22 mouse cellular contexts compared by ENCODE assay signal in genomic region chr1:182369435-182369834, GRCm38 (mm10). TPM values are rescaled to one million over a fixed set of nuclear protein-coding genes. Genes with fewer than 3 reads are reported as not detected.
DNase-seq lines count a peak whose midpoint lies in the region; ATAC-seq and TF ChIP-seq lines count a peak whose summit lies in the region.
"Had no signal": no experiment of that assay in that cellular context is flagged by ENCODE, and none has a peak within 500 bp of the region (broad histone marks: within the 10 kb centered on the region; RNA-seq: fewer than 3 reads in every experiment).

No protein-coding gene starts in this region.

- TF ChIP-seq EP300 in lung, postnatal 0 days (IDR thresholded peaks at IDR 0.05), result no peak

- no peak overlapping the region for H3K9ac ChIP-seq in lung, postnatal 0 days (replicated peaks; ENCODE audit: low read depth)
- H3K9ac ChIP-seq: heart, embryonic 15.5 days; liver, embryonic 14.5 days; midbrain, embryonic 12.5 days; neural tube, embryonic 15.5 days had no signal

- no peaks in the 10 kb centered on the region for H3K9me3 ChIP-seq in lung, postnatal 0 days (ENCODE audit: low read length)
- H3K9me3 ChIP-seq: heart, embryonic 15.5 days; midbrain, embryonic 12.5 days; neural tube, embryonic 15.5 days had no signal

- no peaks in the 10 kb centered on the region for H3K79me2 ChIP-seq in macrophage (ENCODE audit: inconsistent target)

- H3K4me3 ChIP-seq in lung, postnatal 0 days (ENCODE audit: low read depth, low read length), result no peak overlapping the region
- H3K4me3 ChIP-seq in macrophage (ENCODE audit: inconsistent target), result no peak overlapping the region
- H3K4me3 ChIP-seq: heart, embryonic 15.5 days; midbrain, embryonic 12.5 days; neural tube, embryonic 15.5 days had no signal

- peak; percentile 49 for DNase-seq in lung, postnatal 0 days (ENCODE audit: low spot score)
- no peak for DNase-seq in lung, postnatal 25 days (ENCODE audit: low spot score)
- peak; percentile 70 for DNase-seq in NIH3T3 (ENCODE audit: low read depth)
- DNase-seq in urinary bladder, postnatal 25 days (ENCODE audit: low spot score), result no peak
- DNase-seq in frontal cortex, postnatal 36 days (ENCODE audit: low spot score in 2 of 2), result no peak
- DNase-seq: cerebellum, adult 18-20 months; cerebellum, postnatal 25 days; gastrocnemius, postnatal 25 days; kidney, adult 11 months; kidney, postnatal 10 days; left cerebral cortex, postnatal 4 days; right cerebral cortex, postnatal 14 days; spleen, adult 18-20 months; thymus, postnatal 36 days had no signal

- H3K4me1 ChIP-seq in lung, postnatal 0 days (ENCODE audit: insufficient read depth, low read depth, low read length), result no peaks in the 10 kb centered on the region
- H3K4me1 ChIP-seq: midbrain, embryonic 12.5 days; neural tube, embryonic 15.5 days had no signal

- no peaks in the 10 kb centered on the region for H3K27me3 ChIP-seq in lung, postnatal 0 days (replicated peaks; ENCODE audit: insufficient read depth, low read length)
- H3K27me3 ChIP-seq: heart, embryonic 15.5 days; midbrain, embryonic 12.5 days had no signal

- no peak overlapping the region for H3K4me2 ChIP-seq in lung, postnatal 0 days (replicated peaks; ENCODE audit: low read depth, low read length)
- H3K4me2 ChIP-seq: heart, embryonic 15.5 days; midbrain, embryonic 12.5 days; neural tube, embryonic 15.5 days had no signal

- H3K36me3 ChIP-seq in lung, postnatal 0 days (ENCODE audit: insufficient read depth, low read length), result no peaks in the 10 kb centered on the region
- H3K36me3 ChIP-seq in macrophage (ENCODE audit: inconsistent target), result no peaks in the 10 kb centered on the region
- H3K36me3 ChIP-seq: heart, embryonic 15.5 days; midbrain, embryonic 12.5 days; neural tube, embryonic 15.5 days had no signal

- no peak for TF ChIP-seq CTCF in lung, postnatal 0 days (IDR thresholded peaks at IDR 0.05)

- no peak for ATAC-seq in lung, postnatal 0 days
- ATAC-seq in activated CD4-positive, CD25-positive, alpha-beta regulatory T cell, adult 4 months, result no peak
- ATAC-seq: forebrain, embryonic 14.5 days; hindbrain, postnatal 0 days had no signal

- H3K27ac ChIP-seq in lung, postnatal 0 days (ENCODE audit: low read length), result no peak overlapping the region
- H3K27ac ChIP-seq in macrophage, result peak overlapping the region; percentile 52
- H3K27ac ChIP-seq: heart, embryonic 15.5 days; hindbrain, postnatal 0 days; liver, embryonic 14.5 days; midbrain, embryonic 12.5 days; neural tube, embryonic 15.5 days had no signal

- WGBS in lung, postnatal 0 days, result 47% methylated on average over 4 of the region's 4 CpGs
- WGBS in macrophage (ENCODE audit: missing documents), result 2% methylated on average over 4 of the region's 4 CpGs

RNA-seq across cellular contexts. Expression of gene Fbxo28, which starts 28.0 kb away (rescaled TPM):
- polyA plus RNA-seq in lung, postnatal 0 days (2015; fragmentation: Nextera tagmentation; extraction: Ambion mirVana), result 9.8 and 12.5 TPM in 2 replicates
- 10 to 100 TPM in 25 of 26 experiments, 1 to 10 TPM in 1; 9.9 to 33.9 (median 19.7) TPM for total RNA-seq in macrophage (2018; cell fraction: chromatin; rRNA removed)
- 10 to 100 TPM; 14.9 to 24.8 (median 20.3) TPM for total RNA-seq in macrophage (2018; cell fraction: cytosol; rRNA removed)
- 10 to 100 TPM; 14.7 to 37.6 (median 22.4) TPM for total RNA-seq in macrophage (2018; cell fraction: nucleus; rRNA removed)
- 14.6 to 15.9 TPM (median 15.1 TPM) in 3 replicates for polyA plus RNA-seq in macrophage (2018)
- polyA plus RNA-seq in activated CD4-positive, CD25-positive, alpha-beta regulatory T cell, adult 4 months (2017; shearing (Covaris generic)), result 1 to 10 TPM; 4.7 to 7.7 TPM

RNA-seq across cellular contexts. Expression of gene Trp53bp2, which starts 39.5 kb away (rescaled TPM):
- polyA plus RNA-seq in lung, postnatal 0 days (2015; fragmentation: Nextera tagmentation; extraction: Ambion mirVana), result 27.0 and 30.1 TPM in 2 replicates
- total RNA-seq in macrophage (2018; cell fraction: chromatin; rRNA removed), result 10 to 100 TPM in 25 of 26 experiments, 1 to 10 TPM in 1; 9.6 to 27.3 (median 18.4) TPM
- 10 to 100 TPM in 18 of 26 experiments, 1 to 10 TPM in 8; 8.3 to 16.7 (median 11.0) TPM for total RNA-seq in macrophage (2018; cell fraction: cytosol; rRNA removed)
- total RNA-seq in macrophage (2018; cell fraction: nucleus; rRNA removed), result 10 to 100 TPM; 10.9 to 25.2 (median 16.2) TPM
- polyA plus RNA-seq in macrophage (2018), result 7.8 to 17.9 TPM (median 9.2 TPM) in 3 replicates
- 1 to 10 TPM; 7.7 TPM for polyA plus RNA-seq in activated CD4-positive, CD25-positive, alpha-beta regulatory T cell, adult 4 months (2017; shearing (Covaris generic))

Comparison
In these comparisons a context has a peak if more than half of its experiments do, and no peak if none do; other contexts are left out.
1. DNase-seq: peak in lung, postnatal 0 days (single experiment) and NIH3T3 (single experiment); none in lung, postnatal 25 days (single experiment), urinary bladder, postnatal 25 days (single experiment) and frontal cortex, postnatal 36 days (0 of 2).